6 mouse cellular contexts compared by ENCODE assay signal in genomic region chr16:56096401-56097018, GRCm38 (mm10). TPM values are rescaled to one million over a fixed set of nuclear protein-coding genes. Genes with fewer than 3 reads are reported as not detected.
A peak's percentile ranks its signal among the peaks of the same experiment; 100 is the strongest.
DNase-seq lines count a peak whose midpoint lies in the region; ATAC-seq and TF ChIP-seq lines count a peak whose summit lies in the region.
"Not testable (repeated sequence)": the region's sequence is repeated elsewhere in the genome, so short reads cannot be mapped to it uniquely, and the experiment has no call there.

No protein-coding gene starts in this region.

- DNase-seq in ES-E14 (ENCODE audit: low read depth, low spot score); gastrocnemius, adult 2 months; liver, embryonic 13.5 days: not testable (repeated sequence)
- peak; percentile 36 for DNase-seq in c-Kit-negative CD71-positive TER-119-positive erythroid progenitor cells, embryonic 14.5 days (ENCODE audit: low read depth, low spot score)

- not testable (repeated sequence) for H3K36me3 ChIP-seq in ES-E14 (ENCODE audit: control insufficient read depth, insufficient read depth, low read length, poor library complexity, severe bottlenecking)
- H3K36me3 ChIP-seq in liver, embryonic 13.5 days: peaks cover 42% of the 10 kb centered on the region
- peaks cover 19% of the 10 kb centered on the region for H3K36me3 ChIP-seq in liver, embryonic 16.5 days (ENCODE audit: control insufficient read depth, insufficient read depth)
- peaks cover 29% of the 10 kb centered on the region; the same call in 1 of the 2 replicates for H3K36me3 ChIP-seq in macrophage (ENCODE audit: inconsistent target)

- not testable (repeated sequence) for H3K79me2 ChIP-seq in macrophage (ENCODE audit: inconsistent target)

- in situ Hi-C loops in ES-E14 (cut with MboI; ENCODE audit: low sequenced_read_pairs in 2 of 2, unreplicated experiment in 2 of 2): not testable (repeated sequence)

- not testable (repeated sequence) for H3K27ac ChIP-seq in ES-E14 (ENCODE audit: insufficient read depth, low read depth, low read length, poor library complexity, severe bottlenecking)
- H3K27ac ChIP-seq in gastrocnemius, adult 2 months: peak overlapping the region; percentile 68
- peak overlapping the region; percentile 83 for H3K27ac ChIP-seq in liver, embryonic 13.5 days
- peak overlapping the region; percentile 82 for H3K27ac ChIP-seq in liver, embryonic 16.5 days (ENCODE audit: low read length)
- peak overlapping the region; percentile 31; the same call in 1 of the 2 replicates for H3K27ac ChIP-seq in macrophage

- not testable (repeated sequence) for H3K9ac ChIP-seq in ES-E14 (ENCODE audit: insufficient read depth, low read depth, low read length, poor library complexity, severe bottlenecking); liver, embryonic 13.5 days; liver, embryonic 16.5 days (ENCODE audit: low read depth, low read length)

- H3K4me2 ChIP-seq in liver, embryonic 13.5 days; liver, embryonic 16.5 days (ENCODE audit: low read depth, low read length): not testable (repeated sequence)

- not testable (repeated sequence) for H3K4me1 ChIP-seq in ES-E14 (ENCODE audit: control insufficient read depth in 2 of 2, insufficient read depth in 2 of 2, low read length in 2 of 2, poor library complexity in 1 of 2); liver, embryonic 16.5 days (ENCODE audit: control insufficient read depth, low read depth, low read length)
- peaks cover 16% of the 10 kb centered on the region for H3K4me1 ChIP-seq in liver, embryonic 13.5 days (replicated peaks)

- H3K27me3 ChIP-seq in liver, embryonic 13.5 days; liver, embryonic 16.5 days (ENCODE audit: control insufficient read depth, insufficient read depth, low read depth, low read length): not testable (repeated sequence)

- intact Hi-C loops in gastrocnemius, adult 2 months (cut with DNase I): not testable (repeated sequence)

- not testable (repeated sequence) for H3K9me3 ChIP-seq in ES-E14 (ENCODE audit: control insufficient read depth, insufficient read depth, low read depth, low read length); liver, embryonic 13.5 days (replicated peaks); liver, embryonic 16.5 days (replicated peaks; ENCODE audit: control insufficient read depth, low read length)

- TF ChIP-seq CTCF in gastrocnemius, adult 2 months (IDR thresholded peaks at IDR 0.05): not testable (repeated sequence)

- not testable (repeated sequence) for H3K4me3 ChIP-seq in ES-E14 (ENCODE audit: insufficient read depth in 1 of 2, low read depth in 1 of 2, low read length in 2 of 2, poor library complexity in 1 of 2, severe bottlenecking in 1 of 2); gastrocnemius, adult 2 months; liver, embryonic 13.5 days (replicated peaks); liver, embryonic 16.5 days (ENCODE audit: low read depth, low read length); macrophage (ENCODE audit: inconsistent target)

- not testable (repeated sequence) for ATAC-seq in liver, embryonic 13.5 days (ENCODE audit: low read depth); liver, embryonic 16.5 days (ENCODE audit: low read depth)

TF ChIP-seq in ES-E14, 5 proteins besides CTCF, POLR2A, EP300 and RAD21:
- peak; percentile 56; the same call in 1 of the 2 replicates for TF ChIP-seq MAFK (IDR thresholded peaks at IDR 0.05; ENCODE audit: insufficient read depth, low read depth, low read length)

RNA-seq across cellular contexts. Expression of gene Senp7, which starts 48.4 kb away (rescaled TPM):
- 3.4 and 6.2 TPM in 2 replicates for total RNA-seq in ES-E14 (2012; rRNA removed)
- total RNA-seq in gastrocnemius, adult 2 months (2021): 10 to 100 TPM; 10.9 to 14.6 TPM
- polyA plus RNA-seq in liver, embryonic 13.5 days (2015; fragmentation: Nextera tagmentation; extraction: Ambion mirVana): 18.2 and 20.9 TPM in 2 replicates
- polyA plus RNA-seq in liver, embryonic 16.5 days (2015; fragmentation: Nextera tagmentation; extraction: Ambion mirVana): 16.0 TPM in 2 replicates
- total RNA-seq in macrophage (2018; cell fraction: chromatin; rRNA removed): 100 to 1,000 TPM in 1 of 26 experiments, 10 to 100 TPM in 25; 10.4 to 111 (median 64.7) TPM
- 10 to 100 TPM in 14 of 26 experiments, 1 to 10 TPM in 12; 4.4 to 14.9 (median 10.1) TPM for total RNA-seq in macrophage (2018; cell fraction: cytosol; rRNA removed)
- 10 to 100 TPM; 13.0 to 92.4 (median 42.9) TPM for total RNA-seq in macrophage (2018; cell fraction: nucleus; rRNA removed)
- polyA plus RNA-seq in macrophage (2018): 7.1 to 11.8 TPM (median 7.4 TPM) in 3 replicates

RNA-seq across cellular contexts. Expression of gene Trmt10c, which starts 58.9 kb away (rescaled TPM):
- total RNA-seq in ES-E14 (2012; rRNA removed): 15.9 and 21.6 TPM in 2 replicates
- 10 to 100 TPM in 1 of 2 experiments, 1 to 10 TPM in 1; 8.4 to 10.2 TPM for total RNA-seq in gastrocnemius, adult 2 months (2021)
- polyA plus RNA-seq in liver, embryonic 13.5 days (2015; fragmentation: Nextera tagmentation; extraction: Ambion mirVana): 20.0 and 24.3 TPM in 2 replicates
- polyA plus RNA-seq in liver, embryonic 16.5 days (2015; fragmentation: Nextera tagmentation; extraction: Ambion mirVana): 11.0 and 12.9 TPM in 2 replicates
- 10 to 100 TPM in 7 of 26 experiments, 1 to 10 TPM in 19; 1.2 to 17.7 (median 5.6) TPM for total RNA-seq in macrophage (2018; cell fraction: chromatin; rRNA removed)
- total RNA-seq in macrophage (2018; cell fraction: cytosol; rRNA removed): 10 to 100 TPM in 14 of 26 experiments, 1 to 10 TPM in 12; 4.6 to 15.8 (median 11.6) TPM
- total RNA-seq in macrophage (2018; cell fraction: nucleus; rRNA removed): 10 to 100 TPM in 8 of 26 experiments, 1 to 10 TPM in 18; 2.3 to 24.0 (median 6.9) TPM
- polyA plus RNA-seq in macrophage (2018): 10.5 to 28.3 TPM (median 22.9 TPM) in 3 replicates
